In the genomic region with DNA sequence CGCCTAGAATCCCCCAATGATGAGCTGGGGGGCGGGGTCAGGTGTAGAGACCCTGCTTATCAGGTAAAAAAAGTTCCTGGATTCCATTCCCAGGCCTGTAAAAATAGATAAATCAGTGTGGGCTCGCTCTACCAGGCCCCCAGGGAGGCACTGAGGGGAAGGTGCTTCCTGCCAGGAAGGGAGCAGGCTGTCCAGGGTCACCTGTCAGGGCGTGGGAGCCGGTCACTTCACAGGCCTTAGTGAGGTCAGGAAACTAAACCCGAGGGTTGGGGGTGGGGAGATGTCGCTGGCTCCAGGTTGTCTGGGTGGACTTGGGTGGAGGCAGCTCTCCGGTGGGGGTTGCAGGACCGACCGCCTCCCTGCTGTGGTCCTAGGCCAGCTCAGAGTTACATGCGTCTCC, we compare ENCODE assay signal across 10 mouse cellular contexts. TPM values are rescaled to one million over a fixed set of nuclear protein-coding genes. Genes with fewer than 3 reads are reported as not detected.
A peak's percentile ranks its signal among the peaks of the same experiment; 100 is the strongest.
DNase-seq lines count a peak whose midpoint lies in the region; TF ChIP-seq lines count a peak whose summit lies in the region.
"Had no signal": no experiment of that assay in that cellular context is flagged by ENCODE, and none has a peak within 500 bp of the region (broad histone marks: within the 10 kb centered on the region; RNA-seq: fewer than 3 reads in every experiment).

No protein-coding gene starts in this region.

- intact Hi-C loops in heart, postnatal 10 days (cut with DNase I), result no loop called here
- intact Hi-C loops in left cerebral cortex, postnatal 14 days (cut with DNase I), result no loop called here

- peak overlapping the region; percentile 97 for H3K27ac ChIP-seq in layer of hippocampus, adult 2 months
- H3K27ac ChIP-seq in cortical plate, adult 2 months (ENCODE audit: insufficient read depth, low read length), result peak overlapping the region; percentile 20
- H3K27ac ChIP-seq: embryonic facial prominence, embryonic 13.5 days had no signal

- H3K4me3 ChIP-seq in layer of hippocampus, adult 2 months, result no peak overlapping the region
- H3K4me3 ChIP-seq in cortical plate, adult 2 months (ENCODE audit: insufficient read depth, low read length), result no peak overlapping the region
- H3K4me3 ChIP-seq: embryonic facial prominence, embryonic 13.5 days had no signal

- TF ChIP-seq POLR2A in cortical plate, adult 2 months (IDR thresholded peaks at IDR 0.05; ENCODE audit: extremely low read depth, insufficient read depth, low read length), result no peak

- peaks cover 20% of the 10 kb centered on the region for H3K4me1 ChIP-seq in cortical plate, adult 2 months (ENCODE audit: control insufficient read depth, insufficient read depth, low read length)

- TF ChIP-seq CTCF in layer of hippocampus, adult 2 months (conservative IDR thresholded peaks at IDR 0.05), result no peak
- no peak for TF ChIP-seq CTCF in cortical plate, adult 2 months (IDR thresholded peaks at IDR 0.05; ENCODE audit: extremely low read depth, insufficient read depth, low read length)

- no peak for DNase-seq in layer of hippocampus, adult 2 months (ENCODE audit: low spot score in 2 of 2)
- no peak for DNase-seq in layer of hippocampus, adult 9-10 months (ENCODE audit: low spot score)
- DNase-seq in heart, postnatal 10 days, result peak; percentile 66 to 71
- peak; percentile 75 to 91 for DNase-seq in kidney, postnatal 25 days
- no peak for DNase-seq in left cerebral cortex, postnatal 14 days (ENCODE audit: low spot score in 2 of 2)
- no peak for DNase-seq in embryo, embryonic 10.5 days (ENCODE audit: low spot score)
- no peak for DNase-seq in urinary bladder, postnatal 10 days (ENCODE audit: low spot score)

RNA-seq across cellular contexts. Expression of a gene that starts 12.3 kb away (rescaled TPM):
- 100 to 1,000 TPM; 275 to 277 TPM for total RNA-seq in layer of hippocampus, adult 2 months (2021)
- 294 and 331 TPM in 2 replicates for polyA plus RNA-seq in cortical plate, adult 2 months (2012; rRNA removed)
- total RNA-seq in heart, postnatal 10 days (2021), result 100 to 1,000 TPM in 1 of 2 experiments, 10 to 100 TPM in 1; 90.8 to 103 TPM
- 100 to 1,000 TPM; 398 to 410 TPM for total RNA-seq in left cerebral cortex, postnatal 14 days (2021)

RNA-seq across cellular contexts. Expression of a gene that starts 14.9 kb away (rescaled TPM):
- under 1 TPM; 0.26 to 0.37 TPM for total RNA-seq in layer of hippocampus, adult 2 months (2021)
- 1.4 and 2.1 TPM in 2 replicates for polyA plus RNA-seq in cortical plate, adult 2 months (2012; rRNA removed)
- total RNA-seq in heart, postnatal 10 days (2021), result not detected
- 1 to 10 TPM in 1 of 2 experiments, under 1 TPM in 1; 0.17 to 1.1 TPM for total RNA-seq in left cerebral cortex, postnatal 14 days (2021)
- polyA plus RNA-seq: embryonic facial prominence, embryonic 13.5 days; stomach, embryonic 14.5 days had no signal

RNA-seq across cellular contexts. Expression of a gene that starts 15.2 kb away (rescaled TPM):
- 1 to 10 TPM in 1 of 2 experiments, under 1 TPM in 1; 0.54 to 1.1 TPM for total RNA-seq in layer of hippocampus, adult 2 months (2021)
- polyA plus RNA-seq in cortical plate, adult 2 months (2012; rRNA removed), result 0.13 and 0.21 TPM in 2 replicates
- total RNA-seq in heart, postnatal 10 days (2021), result under 1 TPM; 0.22 to 0.30 TPM
- total RNA-seq in left cerebral cortex, postnatal 14 days (2021), result under 1 TPM; 0.59 to 0.72 TPM

RNA-seq across cellular contexts. Expression of a gene that starts 28.6 kb away (rescaled TPM):
- total RNA-seq in layer of hippocampus, adult 2 months (2021), result 1 to 10 TPM; 2.5 to 2.7 TPM
- 5.7 and 5.9 TPM in 2 replicates for polyA plus RNA-seq in cortical plate, adult 2 months (2012; rRNA removed)
- 1 to 10 TPM; 5.8 to 7.4 TPM for total RNA-seq in heart, postnatal 10 days (2021)
- total RNA-seq in left cerebral cortex, postnatal 14 days (2021), result 1 to 10 TPM; 1.7 to 2.2 TPM

RNA-seq across cellular contexts. Expression of a gene that starts 38.9 kb away (rescaled TPM):
- 10 to 100 TPM; 85.0 to 88.3 TPM for total RNA-seq in layer of hippocampus, adult 2 months (2021)
- 157 TPM in 2 replicates for polyA plus RNA-seq in cortical plate, adult 2 months (2012; rRNA removed)
- total RNA-seq in heart, postnatal 10 days (2021), result 10 to 100 TPM; 31.8 to 34.4 TPM
- 10 to 100 TPM; 95.4 to 97.1 TPM for total RNA-seq in left cerebral cortex, postnatal 14 days (2021)

Comparison
In these comparisons a context has a peak if more than half of its experiments do, and no peak if none do; other contexts are left out.
1. DNase-seq: peak in heart, postnatal 10 days (2 of 2) and kidney, postnatal 25 days (2 of 2); none in layer of hippocampus, adult 2 months (0 of 2), layer of hippocampus, adult 9-10 months (single experiment), left cerebral cortex, postnatal 14 days (0 of 2), embryo, embryonic 10.5 days (single experiment) and urinary bladder, postnatal 10 days (single experiment).